Mouse (Mus musculus) small intestine, adult 10 weeks (tissue): ENCODE results near the gene Hoxd4. TPM values are rescaled to one million over a fixed set of nuclear protein-coding genes. Genes with fewer than 3 reads are reported as not detected.

Source experiments
- polyA plus RNA-seq: library from polyadenylated mRNA; stranded (reverse); fragments of 350-450 nt; fragmentation: Illumina TruSeq; extraction: RNeasy Lipid Tissue Mini Kit (QIAGEN cat#74804); gene quantifications from one replicate; pipeline ENCODE4 v1.2.3, GENCODE M21; 2014; ENCODE audit warnings: low replicate concordance

The Hoxd4 gene
- polyA plus RNA-seq = 0.41 TPM

DNA sequence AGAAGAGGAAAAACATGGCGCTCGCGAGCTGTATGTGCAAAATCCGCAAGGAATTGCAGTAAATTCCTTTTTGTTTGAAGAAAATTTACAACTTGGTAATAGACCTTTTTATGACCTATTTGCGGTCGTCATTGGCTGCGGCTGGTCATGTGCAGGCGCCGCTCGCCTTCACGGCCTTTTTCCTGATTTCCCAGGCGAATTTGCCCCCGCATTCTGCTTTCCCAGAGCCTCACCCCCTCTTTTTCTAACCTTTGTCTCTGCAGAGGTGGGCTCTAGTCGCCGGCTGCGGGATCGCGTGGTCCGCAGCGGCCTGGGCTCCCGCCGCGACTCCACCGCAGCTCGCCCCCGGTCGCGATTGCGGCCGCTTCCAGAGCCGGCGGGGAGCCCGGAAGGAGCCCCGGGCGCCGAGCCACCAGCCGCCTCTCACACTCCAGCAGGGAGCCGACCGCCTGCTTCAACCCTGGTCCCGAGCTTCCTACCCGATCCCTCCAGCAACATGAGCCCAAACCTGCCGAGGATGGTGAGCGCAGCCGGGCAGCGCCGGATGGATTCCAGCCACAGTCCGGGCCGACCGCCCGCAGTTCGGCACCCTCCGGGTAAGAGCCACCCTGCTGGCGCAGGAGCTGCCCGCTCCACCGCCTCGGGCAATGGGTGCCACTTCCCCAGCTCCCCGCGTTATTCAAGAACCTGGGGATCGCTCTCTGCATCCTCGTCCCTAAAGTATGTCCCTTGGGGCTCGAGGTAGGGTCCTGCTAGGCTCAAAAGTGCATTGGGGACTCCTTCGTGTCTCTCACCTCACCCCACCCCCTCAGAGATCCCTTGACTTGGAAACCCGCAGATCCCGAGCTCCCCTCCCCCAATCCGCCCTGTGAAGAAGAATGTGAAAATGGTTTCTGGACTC lies at the start of gene Hoxd4, which contains the start of gene Hoxd3:
Gene Hoxd4 (plus strand): TSS at position 209 of the 901 bp plus-strand sequence.
Gene Hoxd3 (plus strand): TSS at position 207 of the 901 bp plus-strand sequence.

DNA sequence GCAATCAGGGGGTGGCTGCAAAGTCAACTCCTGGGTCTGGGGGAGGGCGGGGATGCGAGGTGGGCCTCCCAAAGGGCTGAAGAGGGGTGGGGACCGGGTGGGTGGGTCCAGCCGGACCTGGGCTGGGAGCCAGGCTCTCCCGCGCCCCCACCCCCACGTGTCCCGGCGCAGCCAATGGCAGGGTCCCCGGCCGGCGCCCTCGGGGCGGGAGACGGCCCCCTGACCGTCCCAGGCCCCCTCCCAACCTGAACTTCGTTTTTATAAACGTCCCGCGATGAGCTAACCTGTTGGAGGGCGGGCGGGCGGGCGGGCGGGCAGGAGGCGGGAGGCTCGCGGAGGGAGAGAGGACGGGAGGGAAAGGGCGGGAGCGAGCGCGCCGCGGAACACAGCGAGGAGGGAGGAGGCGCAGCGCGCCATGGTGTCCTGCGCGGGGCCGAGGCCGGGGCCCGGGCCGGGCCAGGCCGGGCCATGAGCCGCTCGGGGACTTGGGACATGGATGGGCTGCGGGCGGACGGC lies 43.8 kb upstream of the Hoxd4 start, which contains the start of gene Hoxd13:
Gene Hoxd13 (plus strand): TSS at position 469 of the 516 bp plus-strand sequence.

DNA sequence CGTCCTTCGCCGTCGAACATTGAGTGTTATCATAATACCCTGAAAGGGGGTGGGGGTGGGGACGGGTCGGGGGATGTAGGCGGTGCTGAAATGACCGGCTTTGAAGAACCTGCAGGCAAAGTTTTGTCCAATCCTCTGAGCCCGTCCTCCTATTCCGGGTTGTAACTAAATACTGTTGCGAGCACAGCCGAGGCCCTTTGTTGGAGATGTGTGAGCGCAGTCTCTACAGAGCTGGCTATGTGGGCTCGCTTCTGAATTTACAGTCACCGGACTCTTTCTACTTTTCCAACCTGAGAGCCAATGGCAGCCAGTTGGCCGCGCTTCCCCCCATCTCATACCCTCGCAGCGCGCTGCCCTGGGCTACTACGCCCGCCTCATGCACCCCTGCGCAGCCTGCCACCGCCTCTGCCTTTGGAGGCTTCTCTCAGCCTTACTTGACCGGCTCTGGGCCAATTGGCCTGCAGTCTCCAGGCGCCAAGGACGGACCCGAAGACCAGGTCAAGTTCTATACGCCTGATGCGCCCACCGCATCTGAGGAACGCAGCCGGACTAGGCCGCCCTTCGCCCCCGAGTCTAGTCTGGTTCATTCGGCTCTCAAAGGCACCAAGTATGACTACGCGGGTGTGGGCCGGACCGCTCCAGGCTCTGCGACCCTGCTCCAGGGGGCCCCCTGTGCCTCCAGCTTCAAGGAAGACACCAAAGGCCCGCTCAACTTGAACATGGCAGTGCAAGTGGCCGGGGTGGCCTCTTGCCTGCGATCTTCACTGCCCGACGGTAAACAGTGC lies 36.7 kb upstream of the Hoxd4 start, which contains the start of gene Hoxd12:
Gene Hoxd12 (plus strand): TSS at position 133 of the 785 bp plus-strand sequence.

DNA sequence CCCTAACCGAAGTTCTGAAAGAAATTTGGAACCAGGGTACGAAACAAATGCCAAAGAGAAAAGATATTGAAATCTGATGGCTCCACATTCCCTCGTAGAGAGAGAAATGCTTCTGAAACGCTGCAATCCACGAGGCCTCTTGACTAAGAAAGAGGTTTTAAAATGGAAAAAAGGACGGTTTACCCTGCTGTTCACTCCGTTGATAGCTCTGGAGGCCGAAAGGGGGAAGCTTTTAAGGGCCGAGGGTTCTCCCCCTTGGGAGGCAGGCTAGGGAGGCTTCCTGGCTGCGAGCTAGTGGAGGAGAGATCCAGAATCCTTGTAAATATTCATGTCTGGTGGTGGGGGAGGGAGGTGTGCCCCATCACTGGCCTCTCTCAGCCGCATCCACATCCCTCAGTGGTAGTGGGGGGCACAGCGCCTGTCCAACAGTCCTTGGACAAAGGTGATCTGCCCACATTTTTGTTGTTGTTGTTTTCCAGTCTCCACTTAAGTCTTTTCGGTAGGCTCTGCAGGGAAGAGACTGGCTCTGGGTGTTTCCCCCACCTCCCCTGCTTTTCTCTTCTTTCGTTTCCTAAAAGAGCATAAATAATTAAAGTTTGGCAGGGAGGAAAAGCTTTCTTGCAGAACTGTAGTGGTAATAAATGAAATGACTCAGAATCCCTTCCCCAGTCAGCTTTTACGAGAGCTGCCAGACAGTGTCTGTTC lies 32.7 kb upstream of the Hoxd4 start, which contains the start of gene Hoxd11:
Gene Hoxd11 (plus strand): TSS at position 667 of the 705 bp plus-strand sequence.

GRCm38 (mm10) chr2:74691022-74691951 lies 20.4 kb upstream of the Hoxd4 start, which contains the start of gene Hoxd10:
Gene Hoxd10, plus strand, starts transcription at chr2:74691924.

GRCm38 (mm10) chr2:74697567-74698121 lies 14.1 kb upstream of the Hoxd4 start, which contains the start of gene Hoxd9:
Gene Hoxd9, plus strand, starts transcription at chr2:74697727.

GRCm38 (mm10) chr2:74704393-74704998 lies 7.2 kb upstream of the Hoxd4 start, which contains the start of gene Hoxd8:
Gene Hoxd8, plus strand, starts transcription at chr2:74704615.

GRCm38 (mm10) chr2:74726551-74726950 lies 14.8 kb downstream of the Hoxd4 start, which contains the start of gene Gm28230:
Gene Gm28230, plus strand, starts transcription at chr2:74726728.

DNA sequence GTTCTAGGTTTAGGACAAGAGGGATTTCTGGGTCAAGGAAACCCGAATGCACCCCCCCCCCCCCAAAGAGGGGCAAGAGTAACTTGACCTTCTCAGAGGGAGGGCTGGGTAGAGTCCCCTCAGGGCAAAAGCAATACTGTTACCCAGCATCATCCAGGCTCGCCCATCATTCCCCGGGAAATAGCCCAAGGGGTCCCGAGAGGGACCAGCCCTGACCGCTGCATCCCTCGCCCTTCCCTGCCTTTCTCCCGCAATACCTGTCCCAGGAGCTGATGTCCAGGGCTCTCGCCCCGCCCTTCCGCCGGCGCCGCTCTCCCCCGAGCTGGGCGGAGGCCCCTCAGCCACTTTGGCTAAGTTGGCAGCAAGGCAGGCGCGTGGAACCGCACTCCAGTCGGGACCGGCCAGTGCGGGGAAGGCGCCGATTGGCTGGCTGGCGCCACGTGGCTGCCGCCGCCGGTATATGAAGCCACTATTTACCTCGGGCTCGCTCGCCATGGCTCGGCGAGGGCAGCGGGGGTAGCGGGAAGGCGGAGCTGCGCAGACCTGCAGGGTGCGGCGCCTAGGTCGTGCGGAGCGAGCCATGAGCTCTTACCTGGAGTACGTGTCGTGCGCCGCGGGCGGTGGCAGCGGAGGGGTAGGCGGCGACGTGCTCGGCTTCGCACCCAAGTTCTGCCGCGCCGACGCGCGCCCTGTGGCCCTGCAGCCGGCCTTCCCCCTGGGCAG lies 51.0 kb downstream of the Hoxd4 start, which contains the start of gene Hoxd1:
Gene Hoxd1 (plus strand): TSS at position 459 of the 723 bp plus-strand sequence.

Other genes with a start within 250 kb of the Hoxd4 start
- gene Lnpk, start 132.5 kb upstream of the Hoxd4 start, polyA plus RNA-seq = 32.3 TPM
- not detected for gene Evx2, start 52.4 kb upstream of the Hoxd4 start, polyA plus RNA-seq
- not detected for gene Hoxd13, start 43.6 kb upstream of the Hoxd4 start, polyA plus RNA-seq
- not detected for gene Hoxd12, start 36.9 kb upstream of the Hoxd4 start, polyA plus RNA-seq
- gene Hoxd11, start 32.4 kb upstream of the Hoxd4 start, polyA plus RNA-seq = not detected
- not detected for gene Hoxd10, start 20.0 kb upstream of the Hoxd4 start, polyA plus RNA-seq
- gene Hoxd9, start 14.2 kb upstream of the Hoxd4 start, polyA plus RNA-seq = not detected
- 1.6 TPM for gene Hoxd8, start 7.3 kb upstream of the Hoxd4 start, polyA plus RNA-seq
- 0.26 TPM for gene Hoxd3, start within 50 bp of the Hoxd4 start, polyA plus RNA-seq
- gene Gm28230, start 14.8 kb downstream of the Hoxd4 start, polyA plus RNA-seq = not detected
- gene Hoxd1, start 51.1 kb downstream of the Hoxd4 start, polyA plus RNA-seq = not detected
- gene Mtx2, start 113.9 kb downstream of the Hoxd4 start, polyA plus RNA-seq = 231 TPM